Mouse (Mus musculus) gastrocnemius, postnatal 10 days (tissue): ENCODE data around the gene Myo1d. TPM values are rescaled to one million over a fixed set of nuclear protein-coding genes. Genes with fewer than 3 reads are reported as not detected.
A peak's percentile ranks its signal among the peaks of the same experiment; 100 is the strongest.

Experiments used
- DNase-seq: peaks from one replicate; pipeline ENCODE4 v3.0.0; 2021; ENCODE audit warnings: mixed read lengths
- long read RNA-seq, 2 experiments: library from polyadenylated mRNA; stranded (forward); transcript quantifications; one replicate each; pipeline ENCODE4 v2.0.0; 2021
- total RNA-seq, 2 experiments: library from RNA; stranded (reverse); gene quantifications; 2 replicates each; pipeline ENCODE4 v1.2.3; 2021

The Myo1d gene
- 10 to 100 TPM in 1 of 2 experiments, 1 to 10 TPM in 1; 6.6 to 12.5 TPM for total RNA-seq
- long read RNA-seq, experiment 1, partial matches to known transcripts, result 2 of 3 reads
- long read RNA-seq, experiment 1, other reads (novel, unspliced or antisense), result 1 of 3 reads
- long read RNA-seq, experiment 2, full-length matches to known transcripts, result 4 of 9 reads
- long read RNA-seq, experiment 2, partial matches to known transcripts, result 1 of 9 reads
- long read RNA-seq, experiment 2, other reads (novel, unspliced or antisense), result 4 of 9 reads

DNA sequence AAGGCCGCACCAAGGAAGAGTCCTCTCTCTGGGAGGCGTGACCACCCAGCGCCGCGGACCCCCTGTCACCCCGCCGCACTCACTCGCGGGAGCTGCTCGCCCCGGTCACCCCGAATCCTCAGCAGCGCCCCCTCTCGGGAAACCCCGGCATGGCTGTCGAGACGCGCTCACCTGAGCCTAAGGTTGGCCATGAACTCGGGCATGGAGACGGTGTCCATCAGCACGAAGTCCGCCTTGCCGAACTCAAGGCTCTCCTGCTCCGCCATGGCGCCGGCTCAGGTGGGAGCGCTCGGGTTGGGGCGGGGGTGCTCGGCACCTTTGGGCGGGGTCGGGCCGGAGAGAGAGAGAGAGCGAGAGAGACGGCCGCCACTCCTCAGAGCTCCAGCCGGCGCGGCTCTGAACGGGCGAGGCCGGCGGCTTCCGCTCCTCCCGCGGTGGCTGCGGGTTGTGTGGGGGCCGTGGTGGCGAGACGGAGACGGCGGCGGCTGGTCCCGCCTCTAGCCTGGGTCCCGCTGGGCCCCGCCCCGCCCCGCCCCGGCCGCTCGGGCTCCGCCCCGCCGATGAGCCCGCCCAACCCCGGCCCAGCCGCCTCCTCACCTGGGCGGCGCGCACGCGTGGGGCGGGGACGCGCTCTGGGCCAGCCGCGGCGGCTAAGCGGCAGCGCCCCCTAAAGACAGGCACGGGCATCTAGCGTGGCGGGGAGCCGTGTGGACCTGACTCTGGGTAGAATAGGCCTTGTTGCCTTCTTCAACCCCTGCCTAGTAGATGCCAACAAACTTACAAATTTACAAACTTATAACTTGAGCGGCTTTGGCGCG is at the start of gene Myo1d:
TSS of gene Myo1d (minus strand) at position 499 of the 818 bp plus-strand sequence.
- peak; percentile 87 for DNase-seq

DNA sequence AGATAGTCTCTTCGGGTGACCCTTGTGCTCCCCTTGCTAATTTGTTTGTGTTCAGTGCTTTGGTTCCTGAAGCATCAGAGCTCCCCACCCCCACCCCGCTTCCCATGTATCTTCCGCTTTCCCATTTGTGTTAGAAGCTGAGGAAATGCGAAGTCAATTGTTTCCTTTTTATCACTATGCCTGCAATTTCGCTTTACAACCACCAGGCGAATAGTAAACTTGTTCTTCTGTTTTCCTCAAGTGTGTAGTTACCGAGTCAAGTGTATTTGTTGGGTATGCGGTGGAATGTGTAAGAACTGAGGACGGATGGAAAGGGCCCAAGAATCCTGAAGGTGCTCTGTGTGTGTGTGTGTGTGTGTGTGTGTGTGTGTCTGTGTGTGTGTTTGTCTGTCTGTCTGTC is 42.0 kb upstream of the Myo1d start:
- DNase-seq, result no peak

DNA sequence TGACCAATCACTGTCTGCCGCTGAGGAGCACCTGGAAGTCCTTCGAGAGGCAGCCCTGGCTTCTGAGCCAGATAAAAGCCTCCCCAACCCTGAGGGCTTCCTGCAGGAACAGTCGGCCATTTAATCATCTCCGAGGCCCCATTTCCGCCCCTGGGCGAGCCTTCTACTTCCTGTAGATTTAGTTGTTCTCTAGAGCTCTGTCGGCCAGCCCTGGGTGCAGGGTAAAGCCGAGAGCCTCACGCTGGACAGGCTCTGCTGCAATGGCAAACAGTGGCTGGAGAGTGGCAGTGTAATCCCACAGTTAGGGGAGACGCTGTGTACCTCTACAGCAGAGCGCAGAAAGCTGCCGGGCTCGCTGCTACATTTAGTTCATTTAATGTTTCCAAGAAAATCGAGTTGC is 41.5 kb upstream of the Myo1d start:
- no peak for DNase-seq

DNA sequence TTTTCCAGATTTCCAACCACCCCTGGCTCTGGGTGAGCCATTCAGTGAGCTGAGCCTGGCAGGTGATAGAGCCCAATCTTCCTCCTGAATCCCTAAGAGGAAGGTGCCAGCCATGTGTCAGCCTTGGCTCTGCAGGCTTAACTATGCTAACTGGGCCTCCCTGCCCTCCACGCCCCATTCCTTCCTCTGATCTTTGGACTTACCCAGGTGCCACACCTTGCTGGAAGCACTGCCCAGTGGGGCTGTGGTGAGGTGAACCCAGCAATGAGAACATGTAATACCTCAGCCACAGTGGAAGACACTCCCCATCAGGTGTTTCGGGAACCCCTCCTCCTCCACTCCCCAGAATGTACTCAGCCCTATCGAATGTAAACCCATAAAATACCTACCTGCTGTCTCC is 40.3 kb upstream of the Myo1d start:
- DNase-seq, result no peak

DNA sequence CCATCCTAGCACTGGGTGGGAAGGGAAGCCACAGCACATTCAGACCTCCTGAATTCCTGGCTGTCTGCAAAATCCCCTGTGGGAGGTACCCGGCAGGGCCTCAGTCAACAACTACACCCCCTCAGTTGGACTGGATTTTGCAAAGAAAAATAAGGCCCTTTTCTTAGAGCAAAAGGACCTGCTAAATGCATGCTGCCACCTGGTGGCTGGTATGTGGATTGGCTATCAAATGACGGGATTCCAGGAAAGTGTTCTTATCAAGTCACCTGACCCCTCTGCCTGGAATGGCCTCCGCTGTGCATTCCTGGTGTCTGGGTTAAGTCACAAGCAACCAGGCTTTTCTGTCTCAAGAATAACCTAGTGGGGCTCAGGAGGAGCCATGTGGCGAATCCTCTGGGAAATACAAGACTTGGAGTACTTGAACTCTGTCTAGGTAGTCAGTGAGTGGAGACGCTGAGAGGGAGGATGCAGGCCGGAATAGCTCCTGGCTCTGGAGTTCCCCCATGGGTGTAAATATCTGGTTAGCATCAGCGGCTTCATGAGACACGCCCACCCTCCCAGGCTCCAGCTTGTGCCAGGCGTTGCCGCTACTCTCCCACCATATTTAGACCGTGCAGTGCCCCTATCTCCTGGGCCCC is 38.4 kb upstream of the Myo1d start:
- peak; percentile 65 for DNase-seq

DNA sequence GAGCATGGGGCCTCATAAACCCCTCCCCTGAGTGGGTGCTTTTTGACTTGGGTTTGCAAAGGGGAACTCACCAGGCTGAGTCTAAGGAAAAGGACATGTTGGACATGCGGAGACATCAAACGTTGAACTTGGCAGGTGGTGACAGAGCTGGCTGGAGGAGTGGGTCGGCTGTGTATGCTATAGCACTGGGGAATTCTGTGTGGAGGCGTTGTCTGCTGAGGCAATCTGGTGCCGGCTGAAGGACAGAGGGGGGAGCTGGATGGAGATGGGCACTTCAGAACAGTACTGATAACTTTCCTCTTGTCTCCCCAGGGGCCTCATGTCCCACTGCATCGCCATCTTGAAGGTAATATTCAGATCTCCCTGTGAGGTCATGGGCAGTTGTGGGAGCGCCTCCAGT is 35.5 kb upstream of the Myo1d start:
- no peak for DNase-seq

DNA sequence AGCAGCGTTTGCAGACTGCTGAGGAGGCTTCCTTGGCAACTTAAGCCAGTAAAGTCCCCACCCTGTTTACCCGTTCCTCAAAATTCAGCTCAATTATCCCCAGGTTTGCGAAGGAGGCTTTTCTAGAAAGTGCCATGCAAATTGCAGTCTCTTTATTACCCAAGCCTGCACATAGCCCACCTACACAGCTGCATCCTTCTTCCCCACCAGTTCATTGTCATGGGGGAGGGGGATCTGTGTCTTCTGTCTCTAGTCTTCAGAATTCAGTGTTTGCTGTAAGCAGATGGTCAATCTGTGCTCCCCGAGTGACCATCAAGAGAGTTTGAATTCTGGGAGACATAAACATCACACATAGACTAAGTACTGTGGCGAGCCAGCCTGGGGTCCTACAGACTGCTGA is 31.3 kb upstream of the Myo1d start:
- no peak for DNase-seq

DNA sequence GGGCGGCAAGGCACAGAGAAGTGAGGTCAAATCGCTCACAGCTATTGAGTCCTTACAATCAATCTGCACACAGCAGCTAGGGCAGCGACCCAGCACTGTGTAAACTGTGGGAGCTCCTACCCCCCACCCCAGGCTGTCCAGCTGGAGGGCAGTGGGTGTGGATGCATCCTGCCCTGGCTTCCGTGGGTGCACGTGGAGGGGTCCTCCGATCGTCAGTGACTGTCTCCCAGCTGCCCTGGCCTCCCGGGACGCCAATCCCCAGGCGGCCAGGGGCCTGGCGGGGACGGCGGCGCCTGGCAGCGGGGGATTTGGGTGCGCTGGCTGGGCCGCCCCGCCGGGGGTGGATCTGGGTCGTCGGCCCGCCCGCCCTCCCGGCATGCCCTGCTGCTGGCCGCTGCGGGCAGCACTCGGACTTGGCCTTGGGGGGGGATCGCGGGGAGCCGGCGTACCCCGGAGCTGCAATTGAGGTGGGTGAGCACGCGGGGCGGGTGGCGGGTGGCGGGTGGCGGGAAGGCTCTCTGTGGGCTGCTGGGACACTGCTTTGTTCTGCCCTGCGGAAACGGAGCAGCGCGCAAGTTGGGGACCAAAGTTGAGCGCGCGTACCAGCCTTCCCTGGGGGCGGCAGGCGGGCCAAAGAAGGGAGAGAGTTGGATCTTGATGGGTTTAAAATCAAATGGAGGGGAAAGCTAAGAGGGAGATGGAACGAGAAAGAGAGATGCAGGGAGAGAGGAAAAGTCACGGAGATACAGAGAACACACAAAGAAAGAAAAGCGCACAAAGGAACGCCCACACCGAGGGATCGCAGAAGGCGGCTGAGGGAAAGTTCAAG is 30.4 kb upstream of the Myo1d start, which contains the start of gene Tmem98:
TSS of gene Tmem98 (plus strand) at position 183 of the 829 bp plus-strand sequence.
- peak; percentile 47 for DNase-seq

DNA sequence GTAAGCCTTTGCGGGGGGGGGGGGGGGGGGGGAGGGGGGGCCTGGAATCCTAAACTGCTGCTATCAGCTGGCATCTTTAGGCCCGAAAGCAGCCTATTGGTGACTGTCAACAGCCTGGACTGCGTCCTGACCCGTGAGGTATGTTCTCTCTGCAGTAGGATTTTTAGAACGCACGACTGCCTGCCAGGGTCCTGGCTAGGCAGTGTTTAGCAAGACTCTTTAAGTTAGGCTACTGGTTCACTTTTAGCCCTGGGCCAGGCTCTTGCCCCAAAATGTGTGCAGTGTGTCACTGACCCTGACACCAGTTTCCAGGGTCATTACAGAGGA is 29.8 kb upstream of the Myo1d start:
- DNase-seq, result no peak

DNA sequence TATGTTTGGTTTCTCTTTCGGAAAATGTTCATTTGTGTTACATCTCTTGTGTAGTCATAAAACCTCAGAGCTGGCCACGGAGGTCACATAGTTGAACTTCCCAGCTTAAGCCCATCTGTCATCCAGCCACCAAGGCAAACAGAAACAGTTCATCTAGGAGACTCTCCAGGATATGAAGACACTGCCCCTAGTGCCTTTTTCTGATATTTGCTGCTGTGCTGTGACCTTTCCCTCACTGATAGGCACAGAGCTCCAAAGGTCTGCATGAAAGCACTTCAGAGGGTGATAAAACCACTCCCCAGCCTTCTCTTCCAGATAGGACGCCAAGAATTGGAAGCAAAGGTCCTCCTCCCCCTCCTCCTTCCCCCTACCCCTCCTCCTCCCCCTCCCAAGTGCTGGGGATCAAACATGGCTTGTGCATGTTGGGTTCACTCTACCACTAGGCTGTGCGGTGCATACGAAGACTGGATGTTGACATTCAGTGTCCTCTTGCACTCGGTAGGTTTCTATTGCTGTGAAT is 28.8 kb upstream of the Myo1d start:
- DNase-seq, result no peak

DNA sequence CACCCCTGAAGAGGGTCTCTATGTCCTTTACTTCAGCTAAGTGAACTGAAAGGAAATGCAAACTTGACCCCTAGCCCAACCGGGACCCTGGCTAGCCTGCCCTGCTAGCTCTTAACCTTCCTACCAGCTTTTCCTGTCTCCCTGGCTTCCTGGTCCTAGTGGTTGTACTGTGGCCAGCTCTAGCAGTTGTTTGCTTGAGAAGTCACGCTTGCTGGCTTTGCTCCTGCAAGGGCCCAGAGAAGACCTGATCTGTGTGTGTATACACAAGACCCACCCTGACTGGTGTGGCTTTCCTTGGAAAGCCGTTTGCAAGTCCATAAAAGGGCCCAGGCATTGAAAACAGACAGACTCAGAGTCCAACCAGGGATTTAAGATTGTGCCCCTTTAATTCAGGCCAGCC is 22.9 kb upstream of the Myo1d start:
- no peak for DNase-seq

DNA sequence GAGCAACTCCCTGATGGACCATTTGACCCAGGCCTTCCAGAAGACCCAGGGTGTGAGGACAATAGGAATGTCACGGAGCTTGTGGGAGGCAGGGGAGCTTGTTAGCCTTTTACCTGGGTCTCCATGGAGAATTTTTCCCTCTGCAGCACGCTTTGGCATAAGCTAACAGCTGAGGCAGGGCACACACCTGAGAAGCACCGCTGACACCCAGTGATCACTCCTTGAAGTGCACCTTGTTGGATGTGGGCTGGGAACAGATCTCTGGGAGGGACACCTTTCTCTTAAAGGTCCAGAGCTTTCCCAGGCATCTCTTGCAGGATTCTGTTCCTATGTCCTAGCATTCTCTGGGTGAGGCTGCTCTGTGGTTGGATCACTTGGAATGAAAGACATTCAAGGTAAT is 20.2 kb upstream of the Myo1d start:
- DNase-seq, result no peak

DNA sequence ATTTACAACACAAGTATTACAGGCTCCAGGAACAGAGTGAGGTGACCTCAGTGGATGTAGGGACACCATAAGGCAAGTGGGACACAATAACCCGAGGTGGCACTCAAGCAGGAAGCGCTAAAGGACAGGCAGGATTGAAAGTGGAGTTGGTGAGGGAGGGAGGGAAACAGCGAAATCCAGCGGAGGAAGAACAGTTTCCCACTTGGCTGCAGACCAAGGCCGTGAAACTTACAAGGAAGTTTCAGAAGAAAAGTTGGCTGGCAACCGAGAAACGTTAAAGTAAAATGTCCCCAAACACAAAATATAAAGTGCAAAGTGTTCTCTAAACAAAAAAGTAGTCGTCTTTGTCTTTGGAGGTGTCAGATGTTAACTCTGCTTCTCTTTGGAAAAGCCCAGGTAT is 15.6 kb upstream of the Myo1d start:
- DNase-seq, result no peak

DNA sequence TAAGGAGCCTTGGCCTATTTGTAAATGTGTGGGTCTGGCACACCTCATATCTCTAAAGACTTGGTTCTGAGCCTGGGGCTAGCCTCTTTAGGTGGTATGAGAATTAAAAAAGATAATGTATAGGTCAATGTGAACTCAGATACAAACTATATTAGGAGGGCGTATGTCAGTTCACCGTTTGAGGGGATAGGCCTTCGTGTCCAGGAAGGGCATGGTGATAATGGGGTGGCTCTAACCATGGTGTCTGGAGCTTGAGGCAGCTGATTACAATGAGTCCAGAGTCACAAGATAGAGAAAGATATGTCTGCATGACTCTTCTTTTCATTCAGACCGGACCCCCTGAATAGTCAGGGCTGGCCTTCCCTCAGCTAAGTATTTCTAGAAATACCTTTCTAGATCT is 14.5 kb upstream of the Myo1d start:
- DNase-seq, result no peak

DNA sequence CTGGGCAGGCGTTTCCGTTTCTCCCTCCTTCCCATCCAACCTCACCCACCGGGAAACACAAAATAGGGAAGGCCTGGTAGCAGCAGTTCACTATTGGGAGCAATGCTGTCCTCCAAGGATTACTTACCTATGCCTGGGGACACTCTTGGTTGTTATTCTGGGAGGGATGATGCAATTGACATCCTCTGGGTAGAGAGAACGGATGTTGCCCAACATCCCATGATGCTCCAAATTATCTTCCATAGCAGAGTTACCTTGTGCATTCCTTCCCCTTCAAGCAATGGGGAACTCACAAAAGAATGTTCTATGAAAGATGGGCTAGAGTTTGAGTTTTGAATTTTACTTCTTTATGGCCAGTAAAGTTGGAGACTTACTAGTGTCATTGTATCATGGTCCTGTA is 13.6 kb upstream of the Myo1d start:
- no peak for DNase-seq

DNA sequence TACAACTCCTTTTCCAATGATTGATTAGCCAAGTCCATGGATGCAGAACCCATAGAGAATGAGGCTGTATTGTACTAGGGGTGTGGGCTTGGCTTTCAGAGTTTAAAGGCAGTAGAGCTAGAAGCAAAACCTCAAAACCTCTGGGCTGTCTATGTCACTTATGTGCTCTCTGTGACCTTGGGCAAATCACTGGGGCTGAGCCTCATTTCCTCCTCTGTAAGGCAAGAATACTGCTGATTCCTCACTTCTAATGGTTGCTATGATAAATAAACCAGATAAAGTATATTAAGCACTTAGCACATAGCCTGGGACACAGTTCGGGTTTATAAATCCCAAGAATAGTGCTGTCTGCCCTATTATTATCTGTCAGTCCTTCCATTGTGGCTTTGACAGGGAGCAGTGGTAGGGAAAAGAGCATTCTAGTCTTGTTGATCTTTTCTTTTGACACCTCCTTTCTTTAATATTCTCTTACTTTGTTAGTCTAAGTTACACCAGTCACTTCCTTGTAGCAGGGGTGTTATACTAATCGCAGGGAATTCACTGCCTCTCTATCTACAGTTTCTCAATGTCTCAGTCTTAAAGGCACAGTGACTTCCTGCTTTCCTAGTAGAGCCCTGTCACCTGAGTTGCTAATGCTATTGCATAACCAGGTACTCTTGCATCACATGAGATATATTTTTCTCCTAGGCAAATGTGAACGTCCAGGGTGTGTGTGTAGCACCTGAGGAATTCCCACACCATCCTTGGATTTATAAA is 12.0 kb upstream of the Myo1d start:
- DNase-seq, result no peak

DNA sequence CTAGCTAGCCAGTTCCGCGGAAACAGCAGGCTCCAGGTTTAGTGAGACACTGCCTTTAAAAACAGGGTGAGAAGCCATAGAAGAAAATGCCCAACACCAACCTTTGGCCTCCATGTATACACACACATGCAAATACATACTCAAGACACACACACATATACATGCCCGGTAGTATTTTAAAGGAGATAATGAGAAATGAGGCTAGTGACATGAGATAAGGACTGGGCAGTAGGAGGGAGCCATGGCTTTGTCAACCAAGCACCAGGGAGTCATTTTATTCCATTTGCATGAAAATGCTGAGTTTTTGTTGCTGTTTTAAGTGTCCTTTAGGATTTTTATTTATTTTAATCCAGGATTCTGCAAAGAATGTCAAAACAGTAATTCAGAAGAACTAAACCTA is 10.6 kb upstream of the Myo1d start:
- no peak for DNase-seq

DNA sequence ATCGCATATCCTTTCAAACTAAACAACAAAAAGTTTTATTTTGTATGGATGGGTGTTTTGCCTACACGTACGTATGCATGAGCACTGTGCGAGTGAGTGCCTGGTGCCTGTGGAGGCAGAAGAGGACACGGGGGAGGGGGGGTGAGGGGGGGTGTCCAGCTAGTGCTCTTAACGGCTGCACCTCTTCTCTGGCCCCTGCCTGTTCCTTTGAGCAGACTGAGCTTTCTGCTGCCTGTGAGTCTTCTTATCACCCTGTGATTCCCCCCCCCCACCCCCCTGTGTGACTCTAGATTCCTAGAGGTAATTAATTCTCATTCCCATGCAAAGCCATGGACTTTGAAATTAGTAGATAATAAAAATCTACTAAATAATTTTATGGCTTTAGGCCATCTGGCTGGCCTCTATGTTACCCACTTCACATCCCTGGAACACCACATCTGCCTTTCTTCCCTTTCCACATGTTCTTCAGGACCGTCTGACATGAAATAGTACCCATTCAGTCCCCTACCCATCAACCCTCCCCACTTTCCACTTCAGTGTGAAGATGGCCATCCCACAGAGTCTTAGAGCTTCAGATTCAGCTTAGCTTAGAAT is 9.9 kb upstream of the Myo1d start:
- no peak for DNase-seq

DNA sequence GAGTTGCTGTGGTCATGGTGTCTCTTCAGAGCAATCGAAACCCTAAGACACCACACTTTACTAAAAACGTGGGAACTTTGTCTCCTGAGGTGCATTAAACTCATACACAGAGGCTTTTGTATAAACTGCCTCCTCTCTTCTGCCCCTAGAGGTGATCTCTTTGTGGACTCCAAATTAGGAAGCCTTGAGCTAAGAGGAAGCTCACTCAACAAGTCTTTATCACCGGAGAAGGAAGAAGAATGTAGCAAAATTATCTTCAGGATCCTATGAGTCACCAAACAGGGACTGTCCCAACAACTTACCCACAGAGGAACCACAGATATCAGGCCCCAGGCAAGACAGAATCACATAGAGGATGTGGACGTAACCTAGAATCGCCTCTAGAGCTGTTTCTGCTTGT is 5.8 kb upstream of the Myo1d start:
- no peak for DNase-seq

DNA sequence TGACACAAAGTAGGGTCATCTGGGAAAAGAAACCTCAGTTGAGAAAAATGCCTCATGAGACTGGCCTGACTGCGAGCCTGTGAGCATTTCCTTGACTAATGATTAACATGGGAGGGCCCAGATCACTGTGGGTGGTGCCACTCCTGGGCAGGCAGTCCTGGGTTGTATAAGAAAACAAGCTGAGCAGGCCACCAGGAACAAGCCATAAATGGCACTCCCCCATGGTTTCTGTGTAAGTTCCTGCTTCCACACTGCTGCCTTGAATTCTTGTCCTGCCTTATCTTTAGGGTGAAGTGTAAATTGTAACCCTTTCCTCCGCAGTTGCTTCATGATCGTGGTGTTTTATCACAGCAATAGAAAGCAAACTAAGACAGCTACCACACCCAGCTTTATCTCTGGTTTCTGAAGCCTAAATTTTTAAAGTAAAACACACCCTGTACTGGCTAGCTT is 4.5 kb upstream of the Myo1d start:
- DNase-seq, result no peak

DNA sequence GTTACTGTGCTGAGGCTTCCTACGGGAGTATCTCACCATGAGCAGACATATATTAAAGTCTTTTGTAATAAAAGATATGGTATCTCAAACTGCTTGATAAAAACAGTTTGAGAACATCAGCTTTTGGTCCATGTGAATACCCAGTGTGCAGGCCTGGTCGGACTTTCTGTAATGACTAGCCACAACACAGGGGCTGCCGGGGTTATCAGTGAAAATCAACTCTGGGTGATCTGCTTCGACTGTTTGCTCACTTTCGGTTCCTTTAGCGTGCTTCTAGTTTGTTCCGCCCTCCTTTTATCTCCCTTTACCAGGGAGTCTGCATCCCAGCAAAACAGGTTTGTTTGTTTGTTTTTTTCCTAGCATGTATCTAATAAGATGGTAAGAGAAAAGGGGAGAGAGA is 3.6 kb upstream of the Myo1d start:
- DNase-seq, result no peak
